Mouse (Mus musculus): ENCODE measurements around the gene Nup107. TPM values are rescaled to one million over a fixed set of nuclear protein-coding genes. Genes with fewer than 3 reads are reported as not detected.
"Not testable (repeated sequence)": the region's sequence is repeated elsewhere in the genome, so short reads cannot be mapped to it uniquely, and the experiment has no call there.

Gene Nup107
- polyA plus RNA-seq, 1 experiment from 2014 or later, result 34.9 TPM

GRCm38 (mm10) chr10:117705806-117706205 lies 86.7 kb downstream of the Nup107 start:
- no peak overlapping the region for H3K27ac ChIP-seq
- peaks cover 38% of the 10 kb centered on the region for H3K36me3 ChIP-seq (ENCODE audit: insufficient read depth, low read length)

GRCm38 (mm10) chr10:117704964-117705335 lies 87.6 kb downstream of the Nup107 start:
- H3K9me3 ChIP-seq (replicated peaks; ENCODE audit: low read length), result no peaks in the 10 kb centered on the region
- no peaks in the 10 kb centered on the region for H3K27me3 ChIP-seq (ENCODE audit: insufficient read depth, low read length)
- H3K27ac ChIP-seq, result no peak overlapping the region
- 90% methylated on average over 6 of the region's 6 CpGs for WGBS
- 0 out of 2 replicates have a peak, but pooled peaks cover 4% of the 10 kb centered on the region for H3K4me1 ChIP-seq (replicated peaks; ENCODE audit: insufficient read depth, low read length)
- H3K4me2 ChIP-seq (ENCODE audit: low read length), result no peak overlapping the region
- no peak for TF ChIP-seq CTCF (IDR thresholded peaks at IDR 0.05; ENCODE audit: low read depth)
- H3K36me3 ChIP-seq (ENCODE audit: insufficient read depth, low read length), result peaks cover 45% of the 10 kb centered on the region
- no peak for ATAC-seq (replicated peaks; ENCODE audit: low FRiP score, low read depth)
- H3K9ac ChIP-seq (ENCODE audit: low read depth, low read length), result no peak overlapping the region
- no peak for DNase-seq (ENCODE audit: low spot score)
- no peak overlapping the region for H3K4me3 ChIP-seq (replicated peaks; ENCODE audit: low read depth, low read length)

More at GRCm38 (mm10) chr10:117705806-117706205, 86.7 kb downstream of the Nup107 start:
- Histone ChIP-seq H3K4me1 (replicated peaks; ENCODE audit: insufficient read depth, low read length) (0 out of 2 replicates have a peak, but pooled peaks cover 4% of the 10 kb centered on the region), H3K9ac (ENCODE audit: low read depth, low read length) (no peak overlapping the region), H3K4me2 (ENCODE audit: low read length) (no peak overlapping the region), H3K27me3 (ENCODE audit: insufficient read depth, low read length) (no peaks in the 10 kb centered on the region), H3K4me3 (replicated peaks; ENCODE audit: low read depth, low read length) (no peak overlapping the region), H3K9me3 (replicated peaks; ENCODE audit: low read length) (no peaks in the 10 kb centered on the region)
- no peak for DNase-seq (ENCODE audit: low spot score)
- no peak for TF ChIP-seq CTCF (IDR thresholded peaks at IDR 0.05; ENCODE audit: low read depth)
- ATAC-seq (replicated peaks; ENCODE audit: low FRiP score, low read depth), result no peak

GRCm38 (mm10) chr10:117704314-117704963 lies 88.1 kb downstream of the Nup107 start:
- H3K4me2 ChIP-seq (ENCODE audit: low read length); H3K4me3 ChIP-seq (replicated peaks; ENCODE audit: low read depth, low read length); ATAC-seq (replicated peaks; ENCODE audit: low FRiP score, low read depth); H3K27me3 ChIP-seq (ENCODE audit: insufficient read depth, low read length); DNase-seq (ENCODE audit: low spot score); H3K9ac ChIP-seq (ENCODE audit: low read depth, low read length); H3K27ac ChIP-seq; H3K4me1 ChIP-seq (replicated peaks; ENCODE audit: insufficient read depth, low read length); H3K9me3 ChIP-seq (replicated peaks; ENCODE audit: low read length): not testable (repeated sequence)
- 97% methylated on average over 6 of the region's 6 CpGs for WGBS
- peaks cover 50% of the 10 kb centered on the region for H3K36me3 ChIP-seq (ENCODE audit: insufficient read depth, low read length)

GRCm38 (mm10) chr10:117703506-117703905 lies 89.0 kb downstream of the Nup107 start:
- Histone ChIP-seq H3K27me3 (ENCODE audit: insufficient read depth, low read length) (no peaks in the 10 kb centered on the region), H3K9me3 (replicated peaks; ENCODE audit: low read length) (no peaks in the 10 kb centered on the region), H3K9ac (ENCODE audit: low read depth, low read length) (no peak overlapping the region), H3K36me3 (ENCODE audit: insufficient read depth, low read length) (peaks cover 58% of the 10 kb centered on the region), H3K4me1 (replicated peaks; ENCODE audit: insufficient read depth, low read length) (no peaks in the 10 kb centered on the region), H3K4me3 (replicated peaks; ENCODE audit: low read depth, low read length) (no peak overlapping the region), H3K27ac (no peak overlapping the region), H3K4me2 (ENCODE audit: low read length) (no peak overlapping the region)
- no peak for TF ChIP-seq CTCF (IDR thresholded peaks at IDR 0.05; ENCODE audit: low read depth)
- no peak for ATAC-seq (replicated peaks; ENCODE audit: low FRiP score, low read depth)
- DNase-seq (ENCODE audit: low spot score), result no peak
- WGBS, result 66% methylated on average over 3 of the region's 3 CpGs

GRCm38 (mm10) chr10:117702024-117702833 lies 90.3 kb downstream of the Nup107 start:
- 97% methylated on average over 6 of the region's 6 CpGs for WGBS

GRCm38 (mm10) chr10:117701034-117701829 lies 91.3 kb downstream of the Nup107 start:
- no peak for TF ChIP-seq CTCF (IDR thresholded peaks at IDR 0.05; ENCODE audit: low read depth)
- peaks cover 72% of the 10 kb centered on the region for H3K36me3 ChIP-seq (ENCODE audit: insufficient read depth, low read length)
- H3K9me3 ChIP-seq (replicated peaks; ENCODE audit: low read length), result no peaks in the 10 kb centered on the region
- 75% methylated on average over 6 of the region's 6 CpGs for WGBS
- no peak for ATAC-seq (replicated peaks; ENCODE audit: low FRiP score, low read depth)
- no peaks in the 10 kb centered on the region for H3K27me3 ChIP-seq (ENCODE audit: insufficient read depth, low read length)
- no peak for DNase-seq (ENCODE audit: low spot score)
- H3K9ac ChIP-seq (ENCODE audit: low read depth, low read length), result no peak overlapping the region
- H3K4me1 ChIP-seq (replicated peaks; ENCODE audit: insufficient read depth, low read length), result no peaks in the 10 kb centered on the region
- H3K4me2 ChIP-seq (ENCODE audit: low read length), result no peak overlapping the region
- no peak overlapping the region for H3K4me3 ChIP-seq (replicated peaks; ENCODE audit: low read depth, low read length)
- H3K27ac ChIP-seq, result no peak overlapping the region

More at GRCm38 (mm10) chr10:117702024-117702833, 90.3 kb downstream of the Nup107 start:
- H3K9ac ChIP-seq (ENCODE audit: low read depth, low read length), result no peak overlapping the region
- no peak overlapping the region for H3K27ac ChIP-seq
- no peaks in the 10 kb centered on the region for H3K9me3 ChIP-seq (replicated peaks; ENCODE audit: low read length)
- H3K4me1 ChIP-seq (replicated peaks; ENCODE audit: insufficient read depth, low read length), result no peaks in the 10 kb centered on the region
- DNase-seq (ENCODE audit: low spot score) (no peak), ATAC-seq (replicated peaks; ENCODE audit: low FRiP score, low read depth) (no peak)
- TF ChIP-seq CTCF (IDR thresholded peaks at IDR 0.05; ENCODE audit: low read depth), result no peak
- H3K27me3 ChIP-seq (ENCODE audit: insufficient read depth, low read length), result no peaks in the 10 kb centered on the region
- H3K4me3 ChIP-seq (replicated peaks; ENCODE audit: low read depth, low read length), result no peak overlapping the region
- no peak overlapping the region for H3K4me2 ChIP-seq (ENCODE audit: low read length)
- H3K36me3 ChIP-seq (ENCODE audit: insufficient read depth, low read length), result peaks cover 68% of the 10 kb centered on the region

Other genes starting within 250 kb of the Nup107 start
- 51.7 and 52.8 TPM in 2 replicates for gene Cpm, start 163.2 kb downstream of the Nup107 start, polyA plus RNA-seq (2015; fragmentation: Nextera tagmentation; extraction: Ambion mirVana)
- 22.0 and 24.5 TPM in 2 replicates for gene Mdm2, start 81.9 kb downstream of the Nup107 start, polyA plus RNA-seq (2015; fragmentation: Nextera tagmentation; extraction: Ambion mirVana)
- gene Slc35e3, start 46.3 kb downstream of the Nup107 start, polyA plus RNA-seq (2015; fragmentation: Nextera tagmentation; extraction: Ambion mirVana), result 12.7 and 13.1 TPM in 2 replicates
- gene Rap1b, start 53.3 kb upstream of the Nup107 start, polyA plus RNA-seq (2015; fragmentation: Nextera tagmentation; extraction: Ambion mirVana), result 174 TPM in 2 replicates

Measured in kidney, postnatal 0 days (tissue).